Mouse (Mus musculus) liver, postnatal 0 days (tissue): ENCODE measurements at regions not wholly inside any gene's neighbourhood (a gene's known extent, or its start where the extent isn't known, plus 50 kb on each side); places are given as distances from the start of the nearest gene placed in this dataset.

Source experiments
- ATAC-seq: fragments of 200-750 bp; cut with Nextera tagmentation; 2 replicates; pipeline ENCODE4 v1.8.0; 2017; ENCODE audit warnings: mild to moderate bottlenecking, moderate library complexity
- DNase-seq: peaks from one replicate; pipeline ENCODE4 v3.0.0-alpha.2; 2016
- H3K27ac ChIP-seq: fragments of 300-500 bp; sonication (generic); 2 replicates; pipeline ENCODE4 v1.5.1; 2014; ENCODE audit warnings: antibody characterized with exemption, moderate library complexity, mild to moderate bottlenecking, low read depth
- H3K27me3 ChIP-seq: fragments of 300-500 bp; sonication (generic); 2 replicates; pipeline ENCODE4 v1.6.1; 2014; ENCODE audit warnings: low read length, control low read depth, mixed read lengths; ENCODE audit not compliant: insufficient read depth
- H3K36me3 ChIP-seq: fragments of 300-500 bp; sonication (generic); replicated peaks from 2 replicates; pipeline ENCODE4 v1.6.1; 2014; ENCODE audit warnings: mild to moderate bottlenecking, control low read depth, low read length, moderate library complexity, mixed read lengths; ENCODE audit not compliant: insufficient read depth
- H3K4me1 ChIP-seq: fragments of 300-500 bp; sonication (generic); 2 replicates; pipeline ENCODE4 v1.6.1; 2014; ENCODE audit warnings: antibody characterized with exemption, mild to moderate bottlenecking, control low read depth; ENCODE audit not compliant: insufficient read depth
- H3K4me2 ChIP-seq: fragments of 300-500 bp; sonication (generic); 2 replicates; pipeline ENCODE4 v1.6.1; 2014; ENCODE audit warnings: low read depth, mild to moderate bottlenecking, low read length, moderate library complexity, mixed read lengths
- H3K4me3 ChIP-seq: fragments of 300-500 bp; sonication (generic); 2 replicates; pipeline ENCODE4 v1.5.1; 2014; ENCODE audit warnings: low read depth, low read length
- H3K9ac ChIP-seq: fragments of 300-500 bp; sonication (generic); replicated peaks from 2 replicates; pipeline ENCODE4 v1.6.1; 2014; ENCODE audit warnings: mild to moderate bottlenecking, moderate library complexity
- H3K9me3 ChIP-seq: fragments of 300-500 bp; sonication (generic); 2 replicates; pipeline ENCODE4 v1.6.1; 2016; ENCODE audit warnings: mild to moderate bottlenecking, control low read depth, low read length, mixed read lengths
- CTCF ChIP-seq: sonication (generic); IDR thresholded peaks from 2 replicates; pipeline ENCODE4 v1.5.1; 2016; ENCODE audit warnings: antibody characterized with exemption, low read depth
- EP300 ChIP-seq: IDR thresholded peaks from 2 replicates; pipeline ENCODE4 v1.6.1; 2016; ENCODE audit warnings: antibody characterized with exemption, low read depth, mild to moderate bottlenecking
- WGBS: fragments of 180-500 bp; shearing (Covaris S2); extraction: QIAGEN DNeasy Blood & Tissue Kit; methylation state at CpG from one replicate; pipeline ENCODE4 v1.1.7; 2014; ENCODE audit not compliant: insufficient replicate concordance; 5-methylcytosine and 5-hydroxymethylcytosine counted together

- Histone ChIP-seq H3K4me1 (no peaks in the 10 kb centered on the region), H3K4me3 (no peak overlapping the region), H3K9ac (no peak overlapping the region), H3K9me3 (no peaks in the 10 kb centered on the region), H3K4me2 (no peak overlapping the region), H3K36me3 (no peaks in the 10 kb centered on the region), H3K27me3 (no peaks in the 10 kb centered on the region), H3K27ac (no peak overlapping the region)
- ATAC-seq (no peak), DNase-seq (peak; percentile 20)
- WGBS: 71% methylated on average over 13 of the region's 13 CpGs
- TF ChIP-seq EP300 (no peak), CTCF (no peak)
Observed at GRCm38 (mm10) chr4:47979579-47980313, 65.2 kb upstream of the Nr4a3 start.
